Mouse (Mus musculus) cerebellum, adult 2 months (tissue): ENCODE measurements around the gene Etl4. TPM values are rescaled to one million over a fixed set of nuclear protein-coding genes. Genes with fewer than 3 reads are reported as not detected.

Experiments used
- DNase-seq, 2 experiments: peaks; one replicate each; pipeline ENCODE4 v3.0.0; 2021
- H3K27ac ChIP-seq: fragments of 200-500 bp; 2 replicates; pipeline ENCODE4 v1.5.1; 2012; ENCODE audit warnings: low read length, control low read depth, inconsistent platforms; ENCODE audit not compliant: insufficient read depth
- H3K27me3 ChIP-seq: fragments of 200-500 bp; 2 replicates; pipeline ENCODE4 v1.6.1; 2012; ENCODE audit warnings: inconsistent platforms, mild to moderate bottlenecking, low read length, moderate library complexity; ENCODE audit not compliant: control insufficient read depth, insufficient read depth
- H3K4me1 ChIP-seq: fragments of 200-500 bp; 2 replicates; pipeline ENCODE4 v1.6.1; 2011; ENCODE audit warnings: low read length; ENCODE audit not compliant: control insufficient read depth, insufficient read depth
- H3K4me3 ChIP-seq: fragments of 200-500 bp; replicated peaks from 2 replicates; pipeline ENCODE3; 2011; ENCODE audit warnings: mild to moderate bottlenecking, low read depth, low read length, control low read depth; ENCODE audit not compliant: insufficient read depth
- CTCF ChIP-seq: fragments of 200-500 bp; IDR thresholded peaks from 2 replicates; pipeline ENCODE4 v1.5.1; 2011; ENCODE audit warnings: low read depth, mild to moderate bottlenecking, control low read depth, low read length, moderate library complexity, borderline replicate concordance; ENCODE audit not compliant: insufficient read depth
- POLR2A ChIP-seq: fragments of 200-500 bp; IDR thresholded peaks from 2 replicates; pipeline ENCODE4 v1.6.1; 2011; ENCODE audit warnings: low read length, control low read depth, borderline replicate concordance; ENCODE audit not compliant: insufficient read depth
- WGBS: fragments of 180-500 bp; shearing (Covaris S2); methylation state at CpG from one replicate; pipeline ENCODE4 v1.1.7; 2018; 5-methylcytosine and 5-hydroxymethylcytosine counted together
- polyA plus RNA-seq: library from polyadenylated mRNA; depleted of rRNA; stranded (reverse); fragments of >200 nt; gene quantifications from 2 replicates; pipeline ENCODE4 v1.2.3, GENCODE M21; 2012

The Etl4 gene
- polyA plus RNA-seq, 1 experiment: 40.1 TPM

GRCm38 (mm10) chr2:20826258-20826657 is 916.7 kb downstream of the Etl4 start:
- Histone ChIP-seq H3K4me3 (no peak overlapping the region), H3K27me3 (no peaks in the 10 kb centered on the region), H3K4me1 (no peaks in the 10 kb centered on the region), H3K27ac (no peak overlapping the region)
- TF ChIP-seq CTCF (peak; percentile 12; the same call in 1 of the 2 replicates), POLR2A (no peak)
- no peak for DNase-seq

- Histone ChIP-seq H3K27me3 (no peaks in the 10 kb centered on the region), H3K27ac (no peak overlapping the region), H3K4me3 (no peak overlapping the region), H3K4me1 (no peaks in the 10 kb centered on the region)
- 84% methylated on average over 3 of the region's 3 CpGs for WGBS
- DNase-seq: no peak
- TF ChIP-seq CTCF: no peak
- TF ChIP-seq POLR2A: no peak
These were observed 921.3 kb downstream of the Etl4 start for GRCm38 (mm10) chr2:20830882-20831281.

GRCm38 (mm10) chr2:20831608-20832406 is 922.2 kb downstream of the Etl4 start:
- no peak for DNase-seq
- Histone ChIP-seq H3K27ac (no peak overlapping the region), H3K27me3 (no peaks in the 10 kb centered on the region), H3K4me3 (no peak overlapping the region), H3K4me1 (no peaks in the 10 kb centered on the region)
- WGBS: 82% methylated on average over 3 of the region's 3 CpGs
- TF ChIP-seq POLR2A: no peak
- no peak for TF ChIP-seq CTCF

GRCm38 (mm10) chr2:20849346-20849745 is 939.8 kb downstream of the Etl4 start:
- no peak for TF ChIP-seq POLR2A
- no peak for TF ChIP-seq CTCF
- WGBS: 14% methylated on average over 18 of the region's 18 CpGs
- Histone ChIP-seq H3K4me1 (peaks cover 9% of the 10 kb centered on the region), H3K27me3 (no peaks in the 10 kb centered on the region), H3K4me3 (no peak overlapping the region), H3K27ac (peak overlapping the region; percentile 8; the same call in 1 of the 2 replicates)
- peak in 1 of 2 experiments; percentile 63 for DNase-seq
